Mouse (Mus musculus) kidney, adult 2 months (tissue): ENCODE measurements around the gene Slc25a47.

ENCODE experiments used
- CTCF ChIP-seq: fragments of 200-500 bp; conservative IDR thresholded peaks from 2 replicates; pipeline ENCODE4 v1.5.1; 2011; ENCODE audit warnings: low read depth, mild to moderate bottlenecking, control low read depth, low read length, moderate library complexity, mixed read lengths; ENCODE audit not compliant: insufficient read depth, insufficient read length
- POLR2A ChIP-seq: fragments of 200-500 bp; IDR thresholded peaks from one replicate; pipeline ENCODE4 v1.6.1; 2011; ENCODE audit warnings: low read depth, low read length, control low read depth

GRCm38 (mm10) chr12:108801613-108802012, 34.2 kb upstream of the Slc25a47 start:
- TF ChIP-seq POLR2A, result no peak
- no peak for TF ChIP-seq CTCF
